Mouse (Mus musculus): ENCODE results near the gene Clint1. TPM values are rescaled to one million over a fixed set of nuclear protein-coding genes. Genes with fewer than 3 reads are reported as not detected.

Clint1 gene
- polyA plus RNA-seq, 1 experiment from 2014 or later: 80.0 TPM

DNA sequence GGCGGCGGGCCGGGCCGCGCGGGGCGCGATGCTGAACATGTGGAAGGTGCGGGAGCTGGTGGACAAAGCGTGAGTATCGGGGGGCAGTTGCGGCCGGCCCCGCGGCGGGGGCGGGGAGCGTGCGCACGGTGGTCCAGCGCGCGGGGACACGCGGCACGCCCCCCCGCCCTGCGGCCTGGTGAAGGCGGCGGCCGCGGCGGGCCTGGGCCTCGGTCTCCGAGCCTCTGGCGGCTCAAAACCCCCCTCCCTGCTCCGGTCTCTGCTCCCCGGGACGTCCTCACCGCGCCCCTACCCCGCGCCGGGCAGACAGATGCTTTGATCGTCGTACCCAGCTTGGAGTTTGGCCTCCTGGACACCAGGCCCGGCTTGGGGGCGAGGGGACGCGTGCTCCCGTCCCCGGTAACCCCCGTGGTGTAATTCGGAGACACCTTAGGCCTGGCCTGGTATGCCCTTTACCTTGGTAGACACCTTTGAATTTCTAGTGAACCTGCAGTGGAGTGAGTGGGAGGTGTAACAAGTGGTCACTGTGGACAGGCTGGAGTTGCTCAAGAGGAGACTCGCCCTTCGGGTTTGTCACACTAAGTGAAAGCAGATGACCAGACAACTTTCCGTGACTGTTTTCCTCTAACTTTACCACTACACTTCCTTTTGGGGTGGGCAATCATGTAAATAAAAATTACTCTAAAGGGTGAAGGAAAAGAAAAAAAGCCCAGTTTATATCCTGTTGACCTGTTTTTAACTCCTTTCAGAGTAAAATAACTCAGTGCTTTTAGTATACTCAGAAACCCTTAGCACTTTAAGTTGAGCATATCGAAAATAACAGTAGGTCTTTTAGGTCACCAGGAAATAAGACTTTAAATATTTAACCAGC is 508 bp downstream of the Clint1 start:
- WGBS: 2% methylated on average over 57 of the region's 58 CpGs
- Histone ChIP-seq H3K27ac (peak overlapping the region; percentile 99), H3K27me3 (ENCODE audit: insufficient read depth, poor library complexity, severe bottlenecking) (no peaks in the 10 kb centered on the region), H3K4me3 (peak overlapping the region; percentile 100), H3K36me3 (peaks cover 14% of the 10 kb centered on the region), H3K4me1 (peaks cover 29% of the 10 kb centered on the region), H3K9me3 (no peaks in the 10 kb centered on the region)
- DNase-seq (ENCODE audit: low spot score): peak; percentile 75

DNA sequence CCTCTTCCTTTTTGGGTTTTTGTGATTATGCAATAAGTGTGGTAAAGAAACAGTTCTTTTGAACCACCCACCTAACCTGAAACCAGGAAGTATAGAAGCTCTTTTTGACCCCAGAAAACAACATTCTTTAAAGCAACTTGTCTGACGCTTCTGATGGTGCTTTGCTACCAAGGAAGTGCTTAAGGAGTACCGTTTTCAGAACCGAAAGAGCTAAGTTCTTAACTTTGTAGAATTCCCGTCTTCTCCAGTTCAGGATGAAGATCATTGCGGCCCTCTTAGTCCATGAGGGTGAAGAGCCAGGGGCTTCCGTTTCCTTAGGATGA is 1.1 kb downstream of the Clint1 start:
- DNase-seq (ENCODE audit: low spot score): no peak
- 61% methylated on average over 6 of the region's 6 CpGs for WGBS
- Histone ChIP-seq H3K36me3 (peaks cover 14% of the 10 kb centered on the region), H3K4me3 (peak overlapping the region; percentile 100), H3K4me1 (peaks cover 29% of the 10 kb centered on the region), H3K27ac (peak overlapping the region; percentile 99; the same call in 1 of the 2 replicates), H3K9me3 (no peaks in the 10 kb centered on the region), H3K27me3 (ENCODE audit: insufficient read depth, poor library complexity, severe bottlenecking) (no peaks in the 10 kb centered on the region)

DNA sequence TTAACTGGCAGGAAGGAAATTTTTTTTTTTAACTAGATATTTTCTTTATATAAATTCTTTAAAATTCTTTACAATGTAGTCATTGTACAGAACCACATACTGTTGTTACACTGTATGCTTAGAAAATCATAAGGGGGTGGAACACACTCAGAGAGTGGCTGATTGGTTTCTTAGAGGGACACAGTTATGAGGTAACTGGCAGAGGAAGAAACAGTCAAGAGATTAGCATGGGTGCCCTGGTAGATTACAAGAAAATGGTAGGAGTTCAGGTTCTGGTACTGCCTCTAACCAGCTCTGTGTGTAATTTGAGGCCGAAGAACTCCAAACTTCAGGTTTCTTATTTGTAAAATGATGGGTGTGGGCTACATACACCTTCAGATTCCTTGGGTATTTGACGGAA is 2.1 kb downstream of the Clint1 start:
- no peaks in the 10 kb centered on the region for H3K27me3 ChIP-seq (ENCODE audit: insufficient read depth, poor library complexity, severe bottlenecking)
- H3K4me1 ChIP-seq: peaks cover 29% of the 10 kb centered on the region
- DNase-seq (ENCODE audit: low spot score): no peak
- H3K9me3 ChIP-seq: no peaks in the 10 kb centered on the region
- WGBS: 93% methylated on average over 2 of the region's 2 CpGs
- H3K4me3 ChIP-seq: no peak overlapping the region
- peaks cover 21% of the 10 kb centered on the region for H3K36me3 ChIP-seq
- H3K27ac ChIP-seq: no peak overlapping the region

DNA sequence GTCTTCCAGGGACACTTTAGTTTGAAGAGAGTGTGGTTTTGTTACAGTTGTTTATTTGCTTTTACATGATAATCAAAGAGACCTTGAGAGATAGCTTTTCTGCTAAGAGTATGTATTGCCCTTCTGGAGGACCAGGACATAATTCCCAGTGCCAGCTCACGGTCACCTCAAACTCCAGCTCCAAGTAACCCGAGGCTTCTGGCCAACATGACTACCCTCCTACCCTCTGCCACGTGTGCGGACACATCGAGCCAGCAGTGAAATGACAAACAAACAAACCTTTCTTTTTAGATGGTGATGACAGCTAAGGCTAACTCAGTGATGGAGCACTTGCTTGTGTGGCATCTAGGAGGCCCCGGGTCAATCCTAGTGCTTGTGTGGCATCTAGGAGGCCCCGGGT is 2.5 kb downstream of the Clint1 start:
- H3K4me3 ChIP-seq: no peak overlapping the region
- no peaks in the 10 kb centered on the region for H3K27me3 ChIP-seq (ENCODE audit: insufficient read depth, poor library complexity, severe bottlenecking)
- H3K36me3 ChIP-seq: peaks cover 22% of the 10 kb centered on the region
- DNase-seq (ENCODE audit: low spot score): no peak
- H3K27ac ChIP-seq: peak overlapping the region; percentile 73
- H3K4me1 ChIP-seq: peaks cover 29% of the 10 kb centered on the region
- H3K9me3 ChIP-seq: no peaks in the 10 kb centered on the region
- WGBS: 71% methylated on average over 7 of the region's 7 CpGs

DNA sequence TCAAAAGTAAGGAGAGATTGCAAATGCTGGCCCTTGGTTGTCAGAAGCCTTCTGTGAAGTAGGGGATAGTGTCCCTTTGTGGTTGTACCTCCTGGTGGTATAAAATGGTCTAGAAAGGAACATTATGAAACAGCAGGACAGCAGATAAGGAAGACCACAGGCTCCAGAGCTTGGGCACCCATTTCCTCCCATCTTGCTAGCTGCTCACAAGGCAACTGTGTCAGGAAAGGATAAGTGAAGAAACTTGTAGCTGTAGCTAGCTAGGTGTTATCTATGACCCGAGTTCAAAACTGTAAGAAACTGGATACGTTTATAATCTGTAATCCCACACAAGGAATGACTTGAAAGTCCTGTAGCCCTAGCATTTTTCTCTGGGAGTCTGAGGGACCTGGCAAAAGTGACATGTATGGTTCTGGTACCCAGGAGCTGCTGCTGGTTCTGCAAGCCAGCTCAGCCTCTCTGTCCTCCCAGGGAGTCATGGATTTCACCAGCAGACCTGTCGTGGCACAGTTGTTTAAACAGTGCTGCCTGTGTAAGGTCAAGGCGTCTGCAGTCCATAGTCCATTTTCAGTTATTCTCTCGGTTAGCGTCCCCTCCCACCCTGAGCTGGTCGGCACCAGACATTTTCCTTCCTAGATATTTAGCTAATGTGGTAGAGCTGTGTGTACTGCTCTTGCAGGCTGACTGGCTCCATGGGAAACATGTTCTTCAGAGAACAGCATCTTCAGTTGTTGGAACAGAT is 3.7 kb downstream of the Clint1 start:
- no peaks in the 10 kb centered on the region for H3K9me3 ChIP-seq
- DNase-seq (ENCODE audit: low spot score): no peak
- H3K4me3 ChIP-seq: 0 out of 2 replicates have a peak overlapping the region, but pooled peaks have one; percentile 27
- peak overlapping the region; percentile 73 for H3K27ac ChIP-seq
- peaks cover 26% of the 10 kb centered on the region for H3K4me1 ChIP-seq
- H3K27me3 ChIP-seq (ENCODE audit: insufficient read depth, poor library complexity, severe bottlenecking): no peaks in the 10 kb centered on the region
- WGBS: 43% methylated on average over 7 of the region's 7 CpGs
- H3K36me3 ChIP-seq: peaks cover 27% of the 10 kb centered on the region

DNA sequence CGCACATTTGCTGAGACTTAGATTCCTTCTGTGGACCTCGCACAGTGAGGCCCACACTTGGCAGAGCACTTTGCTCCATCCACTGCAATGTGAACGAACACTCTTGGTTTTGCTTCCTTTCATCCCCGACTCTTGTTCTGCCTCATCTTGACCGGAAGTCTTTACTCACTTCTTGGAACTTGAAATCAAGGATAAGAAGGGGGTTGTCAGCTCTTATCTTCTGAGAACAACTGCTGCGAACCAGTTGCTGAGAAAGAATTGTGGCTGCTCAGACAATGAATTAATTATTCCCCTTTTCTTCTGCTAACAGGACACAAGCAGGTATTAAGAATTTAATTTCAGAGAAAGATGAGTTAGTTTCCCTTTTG is 4.3 kb downstream of the Clint1 start:
- Histone ChIP-seq H3K4me1 (peaks cover 31% of the 10 kb centered on the region), H3K4me3 (peak overlapping the region; percentile 27; the same call in 1 of the 2 replicates)

GRCm38 (mm10) chr11:45861334-45861733 is 9.5 kb downstream of the Clint1 start:
- H3K27me3 ChIP-seq (ENCODE audit: insufficient read depth, poor library complexity, severe bottlenecking): no peaks in the 10 kb centered on the region
- 41% methylated on average over 7 of the region's 7 CpGs for WGBS
- no peaks in the 10 kb centered on the region for H3K9me3 ChIP-seq
- DNase-seq (ENCODE audit: low spot score): no peak
- no peak overlapping the region for H3K4me3 ChIP-seq
- H3K4me1 ChIP-seq: peaks cover 17% of the 10 kb centered on the region
- peaks cover 21% of the 10 kb centered on the region for H3K36me3 ChIP-seq
- no peak overlapping the region for H3K27ac ChIP-seq

More for the DNA sequence above, 4.3 kb downstream of the Clint1 start:
- H3K27me3 ChIP-seq (ENCODE audit: insufficient read depth, poor library complexity, severe bottlenecking): no peaks in the 10 kb centered on the region
- peak overlapping the region; percentile 73 for H3K27ac ChIP-seq
- no peak for DNase-seq (ENCODE audit: low spot score)
- H3K36me3 ChIP-seq: peaks cover 27% of the 10 kb centered on the region
- H3K9me3 ChIP-seq: no peaks in the 10 kb centered on the region
- WGBS: 56% methylated on average over 6 of the region's 6 CpGs

GRCm38 (mm10) chr11:45864409-45864808 is 12.6 kb downstream of the Clint1 start:
- Histone ChIP-seq H3K4me3 (no peak overlapping the region), H3K36me3 (peaks cover 15% of the 10 kb centered on the region), H3K27ac (no peak overlapping the region), H3K4me1 (peaks cover 15% of the 10 kb centered on the region), H3K27me3 (ENCODE audit: insufficient read depth, poor library complexity, severe bottlenecking) (no peaks in the 10 kb centered on the region), H3K9me3 (no peaks in the 10 kb centered on the region)
- DNase-seq (ENCODE audit: low spot score): no peak
- WGBS: 85% methylated on average over 3 of the region's 3 CpGs

GRCm38 (mm10) chr11:45865861-45866260 is 14.0 kb downstream of the Clint1 start:
- Histone ChIP-seq H3K4me3 (no peak overlapping the region), H3K4me1 (peaks cover 12% of the 10 kb centered on the region), H3K27me3 (ENCODE audit: insufficient read depth, poor library complexity, severe bottlenecking) (no peaks in the 10 kb centered on the region), H3K27ac (no peak overlapping the region), H3K9me3 (no peaks in the 10 kb centered on the region), H3K36me3 (peaks cover 12% of the 10 kb centered on the region)
- DNase-seq (ENCODE audit: low spot score): no peak
- WGBS: 94% methylated on average over 2 of the region's 2 CpGs

- H3K9me3 ChIP-seq: no peaks in the 10 kb centered on the region
- WGBS: 90% methylated on average over 4 of the region's 4 CpGs
- H3K36me3 ChIP-seq: peaks cover 12% of the 10 kb centered on the region
- no peak overlapping the region for H3K4me3 ChIP-seq
- no peak for DNase-seq (ENCODE audit: low spot score)
- H3K4me1 ChIP-seq: peaks cover 5% of the 10 kb centered on the region; the same call in 1 of the 2 replicates
- H3K27ac ChIP-seq: no peak overlapping the region
- no peaks in the 10 kb centered on the region for H3K27me3 ChIP-seq (ENCODE audit: insufficient read depth, poor library complexity, severe bottlenecking)
Observed at GRCm38 (mm10) chr11:45866534-45866933, 14.7 kb downstream of the Clint1 start.

- Histone ChIP-seq H3K27ac (no peak overlapping the region), H3K27me3 (ENCODE audit: insufficient read depth, poor library complexity, severe bottlenecking) (no peaks in the 10 kb centered on the region), H3K4me1 (peaks cover 4% of the 10 kb centered on the region), H3K9me3 (no peaks in the 10 kb centered on the region), H3K4me3 (no peak overlapping the region), H3K36me3 (peaks cover 10% of the 10 kb centered on the region)
- WGBS: 59% methylated on average over 1 of the region's 1 CpGs
- no peak for DNase-seq (ENCODE audit: low spot score)
Observed at GRCm38 (mm10) chr11:45873666-45874065, 21.8 kb downstream of the Clint1 start.

- Histone ChIP-seq H3K27ac (no peak overlapping the region), H3K4me3 (no peak overlapping the region), H3K9me3 (no peaks in the 10 kb centered on the region), H3K27me3 (ENCODE audit: insufficient read depth, poor library complexity, severe bottlenecking) (no peaks in the 10 kb centered on the region), H3K4me1 (peaks cover 9% of the 10 kb centered on the region), H3K36me3 (peaks cover 8% of the 10 kb centered on the region)
- 94% methylated on average over 6 of the region's 6 CpGs for WGBS
- no peak for DNase-seq (ENCODE audit: low spot score)
Observed at GRCm38 (mm10) chr11:45874251-45874650, 22.4 kb downstream of the Clint1 start.

GRCm38 (mm10) chr11:45875351-45875935 is 23.6 kb downstream of the Clint1 start:
- H3K4me3 ChIP-seq: no peak overlapping the region
- 0 out of 2 replicates have a peak, but pooled peaks cover 6% of the 10 kb centered on the region for H3K36me3 ChIP-seq
- DNase-seq (ENCODE audit: low spot score): no peak
- 95% methylated on average over 7 of the region's 7 CpGs for WGBS
- no peaks in the 10 kb centered on the region for H3K27me3 ChIP-seq (ENCODE audit: insufficient read depth, poor library complexity, severe bottlenecking)
- H3K4me1 ChIP-seq: peaks cover 21% of the 10 kb centered on the region
- no peaks in the 10 kb centered on the region for H3K9me3 ChIP-seq
- no peak overlapping the region for H3K27ac ChIP-seq
